Mouse (Mus musculus): ENCODE measurements at regions not wholly inside any gene's neighbourhood (a gene's known extent, or its start where the extent isn't known, plus 50 kb on each side); places are given as distances from the start of the nearest gene placed in this dataset.

GRCm38 (mm10) chr16:79718230-79718629, 627.3 kb upstream of the Tmprss15 start:
- WGBS: 89% methylated on average over 1 of the region's 1 CpGs
- H3K4me1 ChIP-seq: no peaks in the 10 kb centered on the region

GRCm38 (mm10) chr16:79692444-79692843, 601.5 kb upstream of the Tmprss15 start:
- H3K4me1 ChIP-seq: no peaks in the 10 kb centered on the region
- DNase-seq (ENCODE audit: low spot score): no peak
- WGBS: 37% methylated on average over 2 of the region's 2 CpGs

More at GRCm38 (mm10) chr16:79718230-79718629, 627.3 kb upstream of the Tmprss15 start:
- H3K27me3 ChIP-seq (ENCODE audit: low read depth, poor library complexity, severe bottlenecking): no peaks in the 10 kb centered on the region
- H3K36me3 ChIP-seq: no peaks in the 10 kb centered on the region
- H3K9me3 ChIP-seq (replicated peaks): no peaks in the 10 kb centered on the region
- no peak overlapping the region for H3K4me3 ChIP-seq
- H3K27ac ChIP-seq (replicated peaks): no peak overlapping the region
- DNase-seq (ENCODE audit: low spot score): no peak

GRCm38 (mm10) chr16:79651162-79651741, 560.4 kb upstream of the Tmprss15 start:
- WGBS: 86% methylated on average over 6 of the region's 6 CpGs
- Histone ChIP-seq H3K9me3 (replicated peaks) (no peaks in the 10 kb centered on the region), H3K36me3 (no peaks in the 10 kb centered on the region), H3K4me1 (no peaks in the 10 kb centered on the region), H3K27ac (replicated peaks) (no peak overlapping the region), H3K4me3 (no peak overlapping the region), H3K27me3 (ENCODE audit: low read depth, poor library complexity, severe bottlenecking) (no peaks in the 10 kb centered on the region)
- DNase-seq (ENCODE audit: low spot score): no peak

More at GRCm38 (mm10) chr16:79692444-79692843, 601.5 kb upstream of the Tmprss15 start:
- no peaks in the 10 kb centered on the region for H3K27me3 ChIP-seq (ENCODE audit: low read depth, poor library complexity, severe bottlenecking)
- H3K9me3 ChIP-seq (replicated peaks): no peaks in the 10 kb centered on the region
- no peak overlapping the region for H3K27ac ChIP-seq (replicated peaks)
- H3K36me3 ChIP-seq: no peaks in the 10 kb centered on the region
- no peak overlapping the region for H3K4me3 ChIP-seq

- no peak overlapping the region for H3K27ac ChIP-seq (replicated peaks)
- no peak for DNase-seq (ENCODE audit: low spot score)
- H3K27me3 ChIP-seq (ENCODE audit: low read depth, poor library complexity, severe bottlenecking): no peaks in the 10 kb centered on the region
- WGBS: 81% methylated on average over 3 of the region's 3 CpGs
- H3K36me3 ChIP-seq: no peaks in the 10 kb centered on the region
- H3K4me1 ChIP-seq: no peaks in the 10 kb centered on the region
- no peaks in the 10 kb centered on the region for H3K9me3 ChIP-seq (replicated peaks)
- H3K4me3 ChIP-seq: no peak overlapping the region
These were observed 550.0 kb upstream of the Tmprss15 start for GRCm38 (mm10) chr16:79640898-79641297.

GRCm38 (mm10) chr16:79627139-79627538, 536.2 kb upstream of the Tmprss15 start:
- 84% methylated on average over 1 of the region's 1 CpGs for WGBS
- Histone ChIP-seq H3K36me3 (no peaks in the 10 kb centered on the region), H3K27ac (replicated peaks) (no peak overlapping the region), H3K9me3 (replicated peaks) (no peaks in the 10 kb centered on the region), H3K4me3 (no peak overlapping the region), H3K27me3 (ENCODE audit: low read depth, poor library complexity, severe bottlenecking) (no peaks in the 10 kb centered on the region), H3K4me1 (no peaks in the 10 kb centered on the region)
- no peak for DNase-seq (ENCODE audit: low spot score)

GRCm38 (mm10) chr16:79611002-79611401, 520.1 kb upstream of the Tmprss15 start:
- Histone ChIP-seq H3K27me3 (ENCODE audit: low read depth, poor library complexity, severe bottlenecking) (no peaks in the 10 kb centered on the region), H3K4me3 (no peak overlapping the region), H3K36me3 (no peaks in the 10 kb centered on the region), H3K4me1 (no peaks in the 10 kb centered on the region), H3K9me3 (replicated peaks) (no peaks in the 10 kb centered on the region), H3K27ac (replicated peaks) (no peak overlapping the region)
- WGBS: 86% methylated on average over 5 of the region's 5 CpGs
- no peak for DNase-seq (ENCODE audit: low spot score)

- no peak for DNase-seq (ENCODE audit: low spot score)
- no peak overlapping the region for H3K4me3 ChIP-seq
- no peaks in the 10 kb centered on the region for H3K9me3 ChIP-seq (replicated peaks)
- H3K4me1 ChIP-seq: no peaks in the 10 kb centered on the region
- H3K27ac ChIP-seq (replicated peaks): no peak overlapping the region
- H3K36me3 ChIP-seq: no peaks in the 10 kb centered on the region
- 75% methylated on average over 3 of the region's 3 CpGs for WGBS
- no peaks in the 10 kb centered on the region for H3K27me3 ChIP-seq (ENCODE audit: low read depth, poor library complexity, severe bottlenecking)
These were observed 500.0 kb upstream of the Tmprss15 start for GRCm38 (mm10) chr16:79590891-79591290.

GRCm38 (mm10) chr16:79585745-79586144, 494.8 kb upstream of the Tmprss15 start:
- DNase-seq (ENCODE audit: low spot score): no peak
- Histone ChIP-seq H3K4me3 (no peak overlapping the region), H3K4me1 (no peaks in the 10 kb centered on the region), H3K27me3 (ENCODE audit: low read depth, poor library complexity, severe bottlenecking) (no peaks in the 10 kb centered on the region), H3K9me3 (replicated peaks) (no peaks in the 10 kb centered on the region), H3K27ac (replicated peaks) (no peak overlapping the region), H3K36me3 (no peaks in the 10 kb centered on the region)

- Histone ChIP-seq H3K4me3 (no peak overlapping the region), H3K36me3 (no peaks in the 10 kb centered on the region), H3K4me1 (no peaks in the 10 kb centered on the region), H3K27ac (replicated peaks) (no peak overlapping the region), H3K9me3 (replicated peaks) (no peaks in the 10 kb centered on the region), H3K27me3 (ENCODE audit: low read depth, poor library complexity, severe bottlenecking) (no peaks in the 10 kb centered on the region)
- no peak for DNase-seq (ENCODE audit: low spot score)
- WGBS: 82% methylated on average over 2 of the region's 2 CpGs
These were observed 480.0 kb upstream of the Tmprss15 start for GRCm38 (mm10) chr16:79570867-79571266.

- 64% methylated on average over 2 of the region's 2 CpGs for WGBS
- H3K4me1 ChIP-seq: no peaks in the 10 kb centered on the region
- H3K27me3 ChIP-seq (ENCODE audit: low read depth, poor library complexity, severe bottlenecking): no peaks in the 10 kb centered on the region
- H3K4me3 ChIP-seq: no peak overlapping the region
- no peaks in the 10 kb centered on the region for H3K9me3 ChIP-seq (replicated peaks)
- no peak for DNase-seq (ENCODE audit: low spot score)
- no peaks in the 10 kb centered on the region for H3K36me3 ChIP-seq
- H3K27ac ChIP-seq (replicated peaks): no peak overlapping the region
These were observed 443.5 kb upstream of the Tmprss15 start for GRCm38 (mm10) chr16:79534370-79534769.

- no peak for DNase-seq (ENCODE audit: low spot score)
- WGBS: 82% methylated on average over 3 of the region's 3 CpGs
- no peak overlapping the region for H3K27ac ChIP-seq (replicated peaks)
- no peaks in the 10 kb centered on the region for H3K36me3 ChIP-seq
- no peak overlapping the region for H3K4me3 ChIP-seq
- no peaks in the 10 kb centered on the region for H3K4me1 ChIP-seq
- H3K27me3 ChIP-seq (ENCODE audit: low read depth, poor library complexity, severe bottlenecking): no peaks in the 10 kb centered on the region
- no peaks in the 10 kb centered on the region for H3K9me3 ChIP-seq (replicated peaks)
These were observed 401.6 kb upstream of the Tmprss15 start for GRCm38 (mm10) chr16:79492493-79492892.

GRCm38 (mm10) chr16:79450871-79451270, 360.0 kb upstream of the Tmprss15 start:
- no peak for DNase-seq (ENCODE audit: low spot score)
- Histone ChIP-seq H3K27ac (replicated peaks) (no peak overlapping the region), H3K4me1 (no peaks in the 10 kb centered on the region), H3K36me3 (no peaks in the 10 kb centered on the region), H3K27me3 (ENCODE audit: low read depth, poor library complexity, severe bottlenecking) (no peaks in the 10 kb centered on the region), H3K4me3 (no peak overlapping the region), H3K9me3 (replicated peaks) (no peaks in the 10 kb centered on the region)
- WGBS: 84% methylated on average over 2 of the region's 2 CpGs

GRCm38 (mm10) chr16:79449732-79450131, 358.8 kb upstream of the Tmprss15 start:
- Histone ChIP-seq H3K27me3 (ENCODE audit: low read depth, poor library complexity, severe bottlenecking) (no peaks in the 10 kb centered on the region), H3K9me3 (replicated peaks) (no peaks in the 10 kb centered on the region), H3K27ac (replicated peaks) (no peak overlapping the region), H3K4me1 (no peaks in the 10 kb centered on the region), H3K36me3 (no peaks in the 10 kb centered on the region), H3K4me3 (no peak overlapping the region)
- WGBS: 58% methylated on average over 1 of the region's 1 CpGs
- no peak for DNase-seq (ENCODE audit: low spot score)

- Histone ChIP-seq H3K27ac (replicated peaks) (no peak overlapping the region), H3K9me3 (replicated peaks) (no peaks in the 10 kb centered on the region), H3K27me3 (ENCODE audit: low read depth, poor library complexity, severe bottlenecking) (no peaks in the 10 kb centered on the region), H3K36me3 (no peaks in the 10 kb centered on the region), H3K4me3 (no peak overlapping the region), H3K4me1 (no peaks in the 10 kb centered on the region)
- DNase-seq (ENCODE audit: low spot score): no peak
These were observed 316.5 kb upstream of the Tmprss15 start for GRCm38 (mm10) chr16:79407385-79407784.
